Mouse (Mus musculus) midbrain, embryonic 15.5 days (tissue): ENCODE measurements around the gene Olfr881. TPM values are rescaled to one million over a fixed set of nuclear protein-coding genes. Genes with fewer than 3 reads are reported as not detected.

Experiments
- ATAC-seq: fragments of 200-750 bp; cut with Nextera tagmentation; replicated peaks from 2 replicates; pipeline ENCODE4 v1.8.0; 2017; ENCODE audit warnings: moderate TSS enrichment
- H3K27ac ChIP-seq: fragments of 300-500 bp; sonication (generic); 2 replicates; pipeline ENCODE4 v1.5.1; 2015; ENCODE audit warnings: mild to moderate bottlenecking, inconsistent platforms
- H3K27me3 ChIP-seq: fragments of 300-500 bp; sonication (generic); replicated peaks from 2 replicates; pipeline ENCODE4 v1.6.1; 2015; ENCODE audit warnings: inconsistent platforms
- H3K36me3 ChIP-seq: fragments of 300-500 bp; sonication (generic); replicated peaks from 2 replicates; pipeline ENCODE4 v1.6.1; 2015; ENCODE audit warnings: inconsistent platforms
- H3K4me1 ChIP-seq: fragments of 300-500 bp; sonication (generic); 2 replicates; pipeline ENCODE4 v1.6.1; 2015; ENCODE audit warnings: inconsistent platforms
- H3K4me2 ChIP-seq: fragments of 300-500 bp; sonication (generic); 2 replicates; pipeline ENCODE4 v1.6.1; 2015; ENCODE audit warnings: inconsistent platforms, mild to moderate bottlenecking, moderate library complexity
- H3K4me3 ChIP-seq: fragments of 300-500 bp; sonication (generic); 2 replicates; pipeline ENCODE4 v1.5.1; 2015; ENCODE audit warnings: mild to moderate bottlenecking, inconsistent platforms
- H3K9ac ChIP-seq: fragments of 300-500 bp; sonication (generic); 2 replicates; pipeline ENCODE4 v1.6.1; 2015; ENCODE audit warnings: mild to moderate bottlenecking, inconsistent platforms
- H3K9me3 ChIP-seq: fragments of 300-500 bp; sonication (generic); 2 replicates; pipeline ENCODE4 v1.6.1; 2016; ENCODE audit warnings: inconsistent platforms
- WGBS: fragments of 180-500 bp; shearing (Covaris S2); methylation state at CpG from one replicate; pipeline ENCODE4 v1.1.7; 2015; ENCODE audit warnings: mixed read lengths; 5-methylcytosine and 5-hydroxymethylcytosine counted together
- polyA plus RNA-seq: library from polyadenylated mRNA; unstranded; fragments of >200 nt; fragmentation: Nextera tagmentation; extraction: Ambion mirVana; gene quantifications from 2 replicates; pipeline ENCODE4 v1.2.1, GENCODE M21; 2015

The Olfr881 gene
- not detected in 2 replicates for polyA plus RNA-seq

- H3K27ac ChIP-seq, result no peak within 1 kb of the TSS
- no peak within 1 kb of the TSS for H3K9ac ChIP-seq
- H3K4me3 ChIP-seq, result no peak within 1 kb of the TSS
- no peaks in the 10 kb centered on the region for H3K36me3 ChIP-seq
- no peak for ATAC-seq
- no peaks in the 10 kb centered on the region for H3K9me3 ChIP-seq
- H3K27me3 ChIP-seq, result no peaks in the 10 kb centered on the region
- no peaks in the 10 kb centered on the region for H3K4me1 ChIP-seq
- H3K4me2 ChIP-seq, result no peak within 1 kb of the TSS
Observed at GRCm38 (mm10) chr9:37991525-37991924, at the start of gene Olfr881. Gene Olfr881 (plus strand): TSS chr9:37991825.

- Histone ChIP-seq H3K27me3 (no peaks in the 10 kb centered on the region), H3K4me1 (no peaks in the 10 kb centered on the region), H3K27ac (no peak overlapping the region), H3K4me3 (no peak overlapping the region), H3K4me2 (no peak overlapping the region), H3K36me3 (no peaks in the 10 kb centered on the region), H3K9ac (no peak overlapping the region), H3K9me3 (no peaks in the 10 kb centered on the region)
- WGBS, result 50% methylated on average over 2 of the region's 2 CpGs
- ATAC-seq, result 0 out of 2 replicates have a peak, but pooled peaks have one; percentile 50
Observed at GRCm38 (mm10) chr9:37998581-37999204, 7.1 kb downstream of the Olfr881 start.

DNA sequence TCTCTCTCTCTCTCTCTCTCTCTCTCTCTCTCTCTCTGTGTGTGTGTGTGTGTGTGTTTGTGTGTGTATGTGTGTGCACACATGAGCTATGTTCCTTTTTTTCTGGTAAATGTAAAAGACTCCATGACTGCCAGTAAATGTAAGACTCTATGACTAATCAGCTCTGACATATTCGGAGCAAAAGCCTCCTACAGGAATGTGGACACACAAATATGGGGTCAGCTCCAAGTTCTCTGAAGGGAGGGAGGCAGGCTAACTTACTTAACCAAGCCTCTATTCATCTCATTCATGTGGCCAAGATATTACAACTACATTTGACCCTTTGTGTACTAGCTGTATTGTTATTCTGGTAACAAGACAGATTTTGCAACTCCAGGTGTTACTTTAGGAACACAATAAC is 8.4 kb downstream of the Olfr881 start:
- Histone ChIP-seq H3K4me3 (no peak overlapping the region), H3K27ac (no peak overlapping the region), H3K36me3 (no peaks in the 10 kb centered on the region), H3K27me3 (no peaks in the 10 kb centered on the region), H3K9me3 (no peaks in the 10 kb centered on the region), H3K9ac (no peak overlapping the region), H3K4me1 (no peaks in the 10 kb centered on the region), H3K4me2 (no peak overlapping the region)
- ATAC-seq, result no peak
- 78% methylated on average over 1 of the region's 1 CpGs for WGBS

GRCm38 (mm10) chr9:38025508-38025907 is 33.9 kb downstream of the Olfr881 start, which contains the start of gene Olfr883:
Gene Olfr883 (plus strand): TSS chr9:38025808.
- H3K36me3 ChIP-seq, result no peaks in the 10 kb centered on the region
- H3K9me3 ChIP-seq, result no peaks in the 10 kb centered on the region
- 87% methylated on average over 1 of the region's 1 CpGs for WGBS
- no peaks in the 10 kb centered on the region for H3K4me1 ChIP-seq
- H3K27me3 ChIP-seq, result no peaks in the 10 kb centered on the region
- H3K4me3 ChIP-seq, result no peak within 1 kb of the TSS
- no peak within 1 kb of the TSS for H3K4me2 ChIP-seq
- no peak within 1 kb of the TSS for H3K9ac ChIP-seq
- H3K27ac ChIP-seq, result no peak within 1 kb of the TSS
- ATAC-seq, result no peak

Other genes with a start within 250 kb of the Olfr881 start
- gene Olfr874, start 246.7 kb upstream of the Olfr881 start, polyA plus RNA-seq, result not detected in 2 replicates
- 0.10 TPM in 1 of 2 replicates, not detected in the other for gene Olfr875, start 220.0 kb upstream of the Olfr881 start, polyA plus RNA-seq
- gene Olfr876, start 188.8 kb upstream of the Olfr881 start, polyA plus RNA-seq, result not detected in 2 replicates
- not detected in 2 replicates for gene Olfr877, start 137.6 kb upstream of the Olfr881 start, polyA plus RNA-seq
- not detected in 2 replicates for gene Olfr145, start 95.1 kb upstream of the Olfr881 start, polyA plus RNA-seq
- gene Olfr878, start 74.0 kb upstream of the Olfr881 start, polyA plus RNA-seq, result not detected in 2 replicates
- gene Olfr883, start 34.0 kb downstream of the Olfr881 start, polyA plus RNA-seq, result not detected in 2 replicates
- gene Olfr884, start 54.7 kb downstream of the Olfr881 start, polyA plus RNA-seq, result not detected in 2 replicates
- gene Olfr885, start 69.5 kb downstream of the Olfr881 start, polyA plus RNA-seq, result not detected in 2 replicates
- not detected in 2 replicates for gene Olfr887, start 92.2 kb downstream of the Olfr881 start, polyA plus RNA-seq
- gene Olfr888, start 116.3 kb downstream of the Olfr881 start, polyA plus RNA-seq, result not detected in 2 replicates
- gene Olfr889, start 123.4 kb downstream of the Olfr881 start, polyA plus RNA-seq, result 0.05 and 0.08 TPM in 2 replicates
- gene Olfr890, start 150.7 kb downstream of the Olfr881 start, polyA plus RNA-seq, result not detected in 2 replicates
- not detected in 2 replicates for gene Olfr891, start 189.0 kb downstream of the Olfr881 start, polyA plus RNA-seq
- gene Olfr893, start 216.5 kb downstream of the Olfr881 start, polyA plus RNA-seq, result not detected in 2 replicates
- not detected in 2 replicates for gene Olfr894, start 226.2 kb downstream of the Olfr881 start, polyA plus RNA-seq